Mouse (Mus musculus) heart, adult 10 weeks (tissue): Measurements from ENCODE around the gene Vps36. TPM values are rescaled to one million over a fixed set of nuclear protein-coding genes. Genes with fewer than 3 reads are reported as not detected.

Experiments
- polyA plus RNA-seq: library from polyadenylated mRNA; stranded (reverse); fragments of 350-450 nt; fragmentation: Illumina TruSeq; extraction: RNeasy Lipid Tissue Mini Kit (QIAGEN cat#74804); gene quantifications from one replicate; pipeline ENCODE4 v1.2.3, GENCODE M21; 2014; ENCODE audit warnings: low read depth, low replicate concordance

Gene Vps36
- 23.3 TPM for polyA plus RNA-seq

GRCm38 (mm10) chr8:22192660-22193431 is at the start of gene Vps36:
Vps36 (plus strand) TSS chr8:22192809.

GRCm38 (mm10) chr8:22166080-22166603 is 26.5 kb upstream of the Vps36 start, which contains the start of gene Nek3:
Nek3 (minus strand) TSS chr8:22166435.

GRCm38 (mm10) chr8:22185431-22186397 is 6.9 kb upstream of the Vps36 start, which contains the start of gene Ckap2:
Ckap2 (minus strand) TSS chr8:22185819.

DNA sequence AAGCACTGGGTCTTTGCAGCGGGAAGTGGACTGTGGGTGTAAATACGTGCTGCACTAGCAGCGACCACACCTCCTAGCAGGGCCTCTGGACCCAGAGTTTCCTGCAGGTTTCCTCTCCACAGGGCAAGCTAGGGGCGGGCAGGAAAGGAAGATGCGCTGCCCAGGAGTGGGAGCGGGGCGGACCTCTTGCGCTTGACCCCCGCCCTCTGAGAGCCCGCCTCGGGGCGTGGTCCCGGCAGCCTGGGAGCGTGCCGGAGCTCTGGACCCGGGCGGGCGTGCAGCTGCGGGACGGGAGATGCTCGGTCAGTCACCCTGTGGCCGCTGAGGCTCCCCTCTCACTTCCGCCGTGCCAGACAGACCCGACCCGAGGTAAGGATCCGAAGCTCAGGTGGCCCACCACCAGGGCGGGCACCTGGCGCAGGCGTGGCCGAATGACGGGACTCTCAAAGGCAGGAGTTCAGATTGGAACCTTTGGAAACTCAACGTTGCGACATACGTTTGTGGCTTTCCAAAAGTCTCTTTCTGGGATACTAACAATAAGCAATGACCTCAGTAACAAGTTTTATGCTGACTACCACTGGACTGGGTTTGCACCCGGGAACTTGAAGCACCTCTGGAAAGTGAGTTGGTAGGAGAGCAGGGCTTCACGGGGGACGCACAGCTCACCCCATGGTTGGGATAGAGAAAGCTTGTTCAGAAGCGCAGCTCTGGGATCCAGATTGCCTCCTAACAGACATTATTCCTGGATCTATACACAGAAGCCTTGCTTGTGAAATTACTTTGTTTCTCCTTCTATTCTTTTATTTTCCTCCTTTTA is 34.7 kb downstream of the Vps36 start, which contains the start of gene Thsd1:
Gene Thsd1 (plus strand): TSS at position 253 of the 817 bp plus-strand sequence.

Other genes with a start within 250 kb of the Vps36 start
- gene Defb13, start 246.0 kb upstream of the Vps36 start, polyA plus RNA-seq: not detected
- gene Fam90a1a, start 234.1 kb upstream of the Vps36 start, polyA plus RNA-seq: not detected
- not detected for gene Ccdc70, start 223.0 kb upstream of the Vps36 start, polyA plus RNA-seq
- 0.08 TPM for gene Atp7b, start 132.5 kb upstream of the Vps36 start, polyA plus RNA-seq
- gene Alg11, start 132.1 kb upstream of the Vps36 start, polyA plus RNA-seq: 5.0 TPM
- gene Nek5, start 67.8 kb upstream of the Vps36 start, polyA plus RNA-seq: not detected
- gene Nek3, start 26.4 kb upstream of the Vps36 start, polyA plus RNA-seq: 3.2 TPM
- 0.31 TPM for gene Ckap2, start 7.0 kb upstream of the Vps36 start, polyA plus RNA-seq
- 4.5 TPM for gene Thsd1, start 34.5 kb downstream of the Vps36 start, polyA plus RNA-seq
- gene Tpte, start 90.6 kb downstream of the Vps36 start, polyA plus RNA-seq: not detected
- 11.2 TPM for gene Slc25a15, start 205.8 kb downstream of the Vps36 start, polyA plus RNA-seq
- gene Mrps31, start 218.6 kb downstream of the Vps36 start, polyA plus RNA-seq: 60.7 TPM